Mouse (Mus musculus) stomach, embryonic 14.5 days (tissue): Measurements from ENCODE around the gene 2300002M23Rik. TPM values are rescaled to one million over a fixed set of nuclear protein-coding genes. Genes with fewer than 3 reads are reported as not detected.

Experiments
- ATAC-seq: fragments of 200-750 bp; cut with Nextera tagmentation; 2 replicates; pipeline ENCODE4 v1.8.0; 2017; ENCODE audit warnings: low read depth, moderate TSS enrichment; ENCODE audit not compliant: insufficient number of reproducible peaks, insufficient read depth, low FRiP score
- H3K27ac ChIP-seq: fragments of 300-500 bp; sonication (generic); 2 replicates; pipeline ENCODE4 v1.5.1; 2014; ENCODE audit warnings: mild to moderate bottlenecking, low read length, moderate library complexity, mixed read lengths
- H3K27me3 ChIP-seq: fragments of 300-500 bp; sonication (generic); 2 replicates; pipeline ENCODE4 v1.6.1; 2014; ENCODE audit warnings: low read length, control low read depth, mixed read lengths; ENCODE audit not compliant: control insufficient read depth, insufficient read depth
- H3K36me3 ChIP-seq: fragments of 300-500 bp; sonication (generic); 2 replicates; pipeline ENCODE4 v1.6.1; 2014; ENCODE audit warnings: mild to moderate bottlenecking, control low read depth, low read length, moderate library complexity, mixed read lengths; ENCODE audit not compliant: control insufficient read depth, insufficient read depth
- H3K4me1 ChIP-seq: fragments of 300-500 bp; sonication (generic); 2 replicates; pipeline ENCODE4 v1.6.1; 2014; ENCODE audit warnings: low read length, control low read depth, mixed read lengths; ENCODE audit not compliant: control insufficient read depth, insufficient read depth
- H3K4me2 ChIP-seq: fragments of 300-500 bp; sonication (generic); replicated peaks from 2 replicates; pipeline ENCODE4 v1.6.1; 2014; ENCODE audit warnings: low read depth, low read length, control low read depth
- H3K4me3 ChIP-seq: fragments of 300-500 bp; sonication (generic); 2 replicates; pipeline ENCODE4 v1.5.1; 2014; ENCODE audit warnings: low read depth, low read length, control low read depth
- H3K9ac ChIP-seq: fragments of 300-500 bp; sonication (generic); replicated peaks from 2 replicates; pipeline ENCODE4 v1.6.1; 2014; ENCODE audit warnings: low read depth, mild to moderate bottlenecking, control low read depth, low read length, moderate library complexity, mixed read lengths
- H3K9me3 ChIP-seq: fragments of 300-500 bp; sonication (generic); 2 replicates; pipeline ENCODE4 v1.6.1; 2016; ENCODE audit warnings: low read depth, low read length, control low read depth; ENCODE audit not compliant: control insufficient read depth
- WGBS: fragments of 180-500 bp; shearing (Covaris S2); extraction: QIAGEN DNeasy Blood & Tissue Kit; methylation state at CpG from one replicate; pipeline ENCODE4 v1.1.7; 2014; 5-methylcytosine and 5-hydroxymethylcytosine counted together
- polyA plus RNA-seq: library from polyadenylated mRNA; unstranded; fragments of >200 nt; fragmentation: Nextera tagmentation; extraction: Ambion mirVana; gene quantifications from 2 replicates; pipeline ENCODE4 v1.2.1, GENCODE M21; 2014

2300002M23Rik gene
- polyA plus RNA-seq, 1 experiment from 2014 or later: not detected

GRCm38 (mm10) chr17:35539540-35539939 lies 27.7 kb upstream of the 2300002M23Rik start:
- H3K9ac ChIP-seq: no peak overlapping the region
- H3K4me3 ChIP-seq: no peak overlapping the region
- H3K27me3 ChIP-seq: no peaks in the 10 kb centered on the region
- H3K27ac ChIP-seq: no peak overlapping the region
- 51% methylated on average over 10 of the region's 10 CpGs for WGBS
- no peaks in the 10 kb centered on the region for H3K36me3 ChIP-seq
- no peak for ATAC-seq
- no peaks in the 10 kb centered on the region for H3K9me3 ChIP-seq
- H3K4me1 ChIP-seq: no peaks in the 10 kb centered on the region
- H3K4me2 ChIP-seq: no peak overlapping the region

GRCm38 (mm10) chr17:35542761-35543411 lies 24.4 kb upstream of the 2300002M23Rik start:
- 76% methylated on average over 15 of the region's 15 CpGs for WGBS
- H3K4me3 ChIP-seq: no peak overlapping the region

GRCm38 (mm10) chr17:35543412-35543861 lies 23.8 kb upstream of the 2300002M23Rik start:
- ATAC-seq: no peak
- Histone ChIP-seq H3K36me3 (no peaks in the 10 kb centered on the region), H3K4me2 (no peak overlapping the region), H3K4me1 (no peaks in the 10 kb centered on the region), H3K9ac (no peak overlapping the region), H3K27ac (no peak overlapping the region), H3K4me3 (no peak overlapping the region), H3K9me3 (no peaks in the 10 kb centered on the region), H3K27me3 (no peaks in the 10 kb centered on the region)
- 55% methylated on average over 14 of the region's 14 CpGs for WGBS

More at GRCm38 (mm10) chr17:35542761-35543411, 24.4 kb upstream of the 2300002M23Rik start:
- Histone ChIP-seq H3K9ac (no peak overlapping the region), H3K4me2 (no peak overlapping the region), H3K9me3 (no peaks in the 10 kb centered on the region), H3K36me3 (no peaks in the 10 kb centered on the region), H3K27ac (no peak overlapping the region), H3K27me3 (no peaks in the 10 kb centered on the region), H3K4me1 (no peaks in the 10 kb centered on the region)
- no peak for ATAC-seq

- Histone ChIP-seq H3K9ac (no peak overlapping the region), H3K4me1 (no peaks in the 10 kb centered on the region), H3K27ac (no peak overlapping the region), H3K4me2 (no peak overlapping the region), H3K4me3 (no peak overlapping the region), H3K9me3 (no peaks in the 10 kb centered on the region), H3K27me3 (no peaks in the 10 kb centered on the region), H3K36me3 (no peaks in the 10 kb centered on the region)
- no peak for ATAC-seq
- WGBS: 79% methylated on average over 6 of the region's 6 CpGs
Observed at GRCm38 (mm10) chr17:35544001-35544400, 23.2 kb upstream of the 2300002M23Rik start.

GRCm38 (mm10) chr17:35544680-35545079 lies 22.6 kb upstream of the 2300002M23Rik start:
- no peak for ATAC-seq
- Histone ChIP-seq H3K27ac (no peak overlapping the region), H3K4me3 (no peak overlapping the region), H3K4me1 (0 out of 2 replicates have a peak, but pooled peaks cover 2% of the 10 kb centered on the region), H3K36me3 (no peaks in the 10 kb centered on the region), H3K27me3 (no peaks in the 10 kb centered on the region), H3K4me2 (no peak overlapping the region), H3K9ac (no peak overlapping the region), H3K9me3 (no peaks in the 10 kb centered on the region)
- WGBS: 31% methylated on average over 6 of the region's 6 CpGs

- no peaks in the 10 kb centered on the region for H3K9me3 ChIP-seq
- peaks cover 7% of the 10 kb centered on the region; the same call in 1 of the 2 replicates for H3K4me1 ChIP-seq
- WGBS: 66% methylated on average over 2 of the region's 2 CpGs
- ATAC-seq: no peak
- no peak overlapping the region for H3K27ac ChIP-seq
- no peak overlapping the region for H3K4me3 ChIP-seq
- no peaks in the 10 kb centered on the region for H3K36me3 ChIP-seq
- H3K9ac ChIP-seq: no peak overlapping the region
- no peak overlapping the region for H3K4me2 ChIP-seq
- H3K27me3 ChIP-seq: no peaks in the 10 kb centered on the region
Observed at GRCm38 (mm10) chr17:35547465-35547864, 19.8 kb upstream of the 2300002M23Rik start.

GRCm38 (mm10) chr17:35548636-35549035 lies 18.6 kb upstream of the 2300002M23Rik start:
- Histone ChIP-seq H3K27me3 (no peaks in the 10 kb centered on the region), H3K9ac (no peak overlapping the region), H3K27ac (peak overlapping the region; percentile 48; the same call in 1 of the 2 replicates), H3K4me3 (no peak overlapping the region), H3K9me3 (no peaks in the 10 kb centered on the region), H3K36me3 (no peaks in the 10 kb centered on the region), H3K4me2 (no peak overlapping the region), H3K4me1 (peaks cover 7% of the 10 kb centered on the region; the same call in 1 of the 2 replicates)
- 25% methylated on average over 5 of the region's 5 CpGs for WGBS
- no peak for ATAC-seq

GRCm38 (mm10) chr17:35549437-35550142 lies 17.7 kb upstream of the 2300002M23Rik start:
- Histone ChIP-seq H3K4me3 (no peak overlapping the region), H3K36me3 (no peaks in the 10 kb centered on the region), H3K4me2 (0 out of 2 replicates have a peak overlapping the region, but pooled peaks have one; percentile 6), H3K9ac (no peak overlapping the region), H3K27ac (peak overlapping the region; percentile 61), H3K9me3 (no peaks in the 10 kb centered on the region), H3K27me3 (no peaks in the 10 kb centered on the region), H3K4me1 (peaks cover 7% of the 10 kb centered on the region; the same call in 1 of the 2 replicates)
- 24% methylated on average over 15 of the region's 15 CpGs for WGBS
- ATAC-seq: peak; percentile 62; the same call in 1 of the 2 replicates
